Mouse (Mus musculus): ENCODE data around the gene Impg2. TPM values are rescaled to one million over a fixed set of nuclear protein-coding genes. Genes with fewer than 3 reads are reported as not detected.

Gene Impg2
- polyA plus RNA-seq, 1 experiment from 2014 or later: 0.15 TPM

GRCm38 (mm10) chr16:56279752-56280151 is 75.6 kb downstream of the Impg2 start:
- no peaks in the 10 kb centered on the region for H3K4me1 ChIP-seq
- no peaks in the 10 kb centered on the region for H3K9me3 ChIP-seq
- H3K36me3 ChIP-seq (replicated peaks): no peaks in the 10 kb centered on the region
- DNase-seq (ENCODE audit: extremely low spot score, low spot score): no peak
- H3K27me3 ChIP-seq (ENCODE audit: poor library complexity, severe bottlenecking): no peaks in the 10 kb centered on the region
- no peak overlapping the region for H3K27ac ChIP-seq
- no peak overlapping the region for H3K4me3 ChIP-seq

- 87% methylated on average over 4 of the region's 4 CpGs for WGBS
- no peaks in the 10 kb centered on the region for H3K4me1 ChIP-seq
Measured at GRCm38 (mm10) chr16:56281336-56281735, 77.2 kb downstream of the Impg2 start.

DNA sequence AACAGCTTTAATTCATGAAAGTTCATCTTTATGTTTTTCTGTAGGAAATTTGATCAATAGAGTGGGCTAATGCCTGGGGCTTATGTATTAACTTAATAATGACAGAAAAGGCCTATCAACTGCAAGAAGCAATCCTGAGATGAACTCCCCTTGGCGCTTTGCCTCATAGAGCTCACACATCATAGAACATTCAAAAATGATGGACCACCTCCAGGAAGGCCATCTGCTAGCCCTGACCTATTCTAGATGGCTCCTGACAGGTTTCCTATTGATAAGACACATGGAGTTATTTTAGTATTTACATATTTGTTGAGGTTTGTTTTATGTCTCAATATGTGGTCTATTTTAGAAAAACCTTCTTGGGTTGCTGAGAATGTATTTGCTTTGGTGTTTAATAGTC is 79.2 kb downstream of the Impg2 start:
- Histone ChIP-seq H3K9me3 (no peaks in the 10 kb centered on the region), H3K27me3 (ENCODE audit: poor library complexity, severe bottlenecking) (no peaks in the 10 kb centered on the region), H3K36me3 (replicated peaks) (no peaks in the 10 kb centered on the region), H3K27ac (no peak overlapping the region), H3K4me3 (no peak overlapping the region), H3K4me1 (no peaks in the 10 kb centered on the region)
- no peak for DNase-seq (ENCODE audit: extremely low spot score, low spot score)
- 92% methylated on average over 1 of the region's 1 CpGs for WGBS

More at GRCm38 (mm10) chr16:56281336-56281735, 77.2 kb downstream of the Impg2 start:
- Histone ChIP-seq H3K27ac (no peak overlapping the region), H3K27me3 (ENCODE audit: poor library complexity, severe bottlenecking) (no peaks in the 10 kb centered on the region), H3K4me3 (no peak overlapping the region), H3K36me3 (replicated peaks) (no peaks in the 10 kb centered on the region), H3K9me3 (no peaks in the 10 kb centered on the region)
- DNase-seq (ENCODE audit: extremely low spot score, low spot score): no peak

- Histone ChIP-seq H3K9me3 (no peaks in the 10 kb centered on the region), H3K27ac (no peak overlapping the region), H3K27me3 (ENCODE audit: poor library complexity, severe bottlenecking) (no peaks in the 10 kb centered on the region), H3K36me3 (replicated peaks) (no peaks in the 10 kb centered on the region), H3K4me1 (no peaks in the 10 kb centered on the region), H3K4me3 (no peak overlapping the region)
- DNase-seq (ENCODE audit: extremely low spot score, low spot score): no peak
- 85% methylated on average over 1 of the region's 1 CpGs for WGBS
Measured at GRCm38 (mm10) chr16:56283873-56284272, 79.8 kb downstream of the Impg2 start.

- 90% methylated on average over 5 of the region's 5 CpGs for WGBS
- Histone ChIP-seq H3K36me3 (replicated peaks) (no peaks in the 10 kb centered on the region), H3K4me1 (no peaks in the 10 kb centered on the region), H3K9me3 (no peaks in the 10 kb centered on the region), H3K4me3 (no peak overlapping the region), H3K27ac (no peak overlapping the region), H3K27me3 (ENCODE audit: poor library complexity, severe bottlenecking) (no peaks in the 10 kb centered on the region)
- no peak for DNase-seq (ENCODE audit: extremely low spot score, low spot score)
Measured at GRCm38 (mm10) chr16:56286076-56286475, 82.0 kb downstream of the Impg2 start.

- DNase-seq (ENCODE audit: extremely low spot score, low spot score): no peak
- WGBS: 95% methylated on average over 2 of the region's 2 CpGs
- Histone ChIP-seq H3K36me3 (replicated peaks) (no peaks in the 10 kb centered on the region), H3K4me3 (no peak overlapping the region), H3K9me3 (no peaks in the 10 kb centered on the region), H3K27ac (no peak overlapping the region), H3K4me1 (no peaks in the 10 kb centered on the region), H3K27me3 (ENCODE audit: poor library complexity, severe bottlenecking) (no peaks in the 10 kb centered on the region)
Measured at GRCm38 (mm10) chr16:56286977-56287376, 82.9 kb downstream of the Impg2 start.

DNA sequence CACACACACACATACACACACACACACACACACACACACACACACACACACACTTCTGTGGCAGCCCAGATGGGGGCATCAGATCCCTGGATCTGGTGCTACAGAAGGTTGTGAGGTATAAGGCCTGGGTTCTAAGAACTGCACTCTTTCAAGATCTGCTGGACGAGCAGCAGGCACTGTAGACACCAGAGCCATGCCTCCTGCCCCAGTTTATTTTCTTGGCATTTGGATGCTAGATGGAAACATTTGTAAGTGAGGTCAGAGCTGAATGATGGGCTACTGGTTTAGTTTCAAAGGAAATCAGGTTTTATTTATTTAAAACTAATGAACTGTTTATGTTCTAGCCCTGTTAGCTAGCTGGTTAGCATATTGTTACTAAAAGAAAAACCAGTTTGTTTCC is 90.8 kb downstream of the Impg2 start:
- WGBS: 79% methylated on average over 1 of the region's 1 CpGs
- Histone ChIP-seq H3K4me1 (no peaks in the 10 kb centered on the region), H3K27ac (no peak overlapping the region), H3K27me3 (ENCODE audit: poor library complexity, severe bottlenecking) (no peaks in the 10 kb centered on the region), H3K4me3 (no peak overlapping the region), H3K36me3 (replicated peaks) (no peaks in the 10 kb centered on the region), H3K9me3 (no peaks in the 10 kb centered on the region)
- no peak for DNase-seq (ENCODE audit: extremely low spot score, low spot score)

DNA sequence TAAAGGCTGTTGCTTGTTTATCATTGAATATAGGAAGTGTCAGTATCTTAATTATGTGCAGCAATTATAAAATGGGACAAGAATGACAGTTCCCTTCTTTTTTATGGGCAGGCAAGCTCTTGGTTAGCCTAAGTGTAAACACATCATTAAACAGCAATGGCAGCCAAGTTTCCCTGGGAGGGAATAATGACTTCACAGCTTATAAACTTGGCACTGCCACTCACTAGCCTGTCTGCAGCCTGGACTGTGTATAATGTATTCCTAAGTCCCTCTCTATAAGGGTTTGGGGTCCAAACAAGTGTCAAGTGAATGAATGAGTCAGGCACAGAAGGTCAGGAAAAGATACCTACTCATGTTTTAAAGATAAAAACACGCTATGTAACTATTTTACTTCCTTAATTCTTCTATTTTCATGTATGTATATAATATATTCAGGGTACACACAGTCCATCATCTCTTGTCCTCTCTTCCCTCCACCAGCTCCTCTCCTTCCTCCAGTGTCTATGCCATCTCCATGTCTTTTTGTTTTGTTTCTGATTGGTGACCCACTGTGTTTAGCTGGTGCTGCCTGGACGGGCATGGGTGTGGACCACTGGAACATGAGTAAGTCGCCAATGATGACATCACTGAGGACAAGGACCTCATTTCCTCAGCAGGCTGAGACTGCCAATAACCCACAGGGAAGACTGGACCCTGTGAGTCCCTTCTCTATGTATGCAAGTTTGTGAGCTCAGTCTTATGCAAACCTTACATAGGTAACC is 92.0 kb downstream of the Impg2 start:
- H3K4me3 ChIP-seq: no peak overlapping the region
- no peaks in the 10 kb centered on the region for H3K9me3 ChIP-seq
- no peak overlapping the region for H3K27ac ChIP-seq
- H3K27me3 ChIP-seq (ENCODE audit: poor library complexity, severe bottlenecking): no peaks in the 10 kb centered on the region
- H3K4me1 ChIP-seq: no peaks in the 10 kb centered on the region
- 80% methylated on average over 3 of the region's 3 CpGs for WGBS
- DNase-seq (ENCODE audit: extremely low spot score, low spot score): no peak
- H3K36me3 ChIP-seq (replicated peaks): no peaks in the 10 kb centered on the region

DNA sequence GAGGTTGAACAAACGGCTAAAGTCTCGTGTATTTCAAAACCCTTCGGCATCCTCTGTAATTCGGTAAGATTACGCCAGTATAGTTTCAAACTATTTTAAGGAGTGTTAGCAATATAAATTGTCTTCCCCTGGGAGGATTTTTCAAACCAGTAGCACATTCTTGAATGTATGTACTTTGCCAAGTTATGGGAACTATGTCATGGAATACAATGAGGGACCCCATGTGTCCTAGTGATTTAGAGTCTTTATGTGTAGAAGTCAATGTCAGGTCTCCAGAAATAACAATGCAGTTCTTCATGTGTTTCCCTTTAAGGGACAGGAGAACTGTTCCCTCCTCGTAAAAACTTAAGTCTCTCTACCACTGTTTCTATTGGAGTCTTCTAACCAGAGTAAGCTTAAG is 94.1 kb downstream of the Impg2 start:
- H3K27ac ChIP-seq: no peak overlapping the region
- no peak overlapping the region for H3K4me3 ChIP-seq
- H3K4me1 ChIP-seq: no peaks in the 10 kb centered on the region
- DNase-seq (ENCODE audit: extremely low spot score, low spot score): no peak
- 86% methylated on average over 6 of the region's 6 CpGs for WGBS
- no peaks in the 10 kb centered on the region for H3K27me3 ChIP-seq (ENCODE audit: poor library complexity, severe bottlenecking)
- H3K36me3 ChIP-seq (replicated peaks): no peaks in the 10 kb centered on the region
- no peaks in the 10 kb centered on the region for H3K9me3 ChIP-seq

DNA sequence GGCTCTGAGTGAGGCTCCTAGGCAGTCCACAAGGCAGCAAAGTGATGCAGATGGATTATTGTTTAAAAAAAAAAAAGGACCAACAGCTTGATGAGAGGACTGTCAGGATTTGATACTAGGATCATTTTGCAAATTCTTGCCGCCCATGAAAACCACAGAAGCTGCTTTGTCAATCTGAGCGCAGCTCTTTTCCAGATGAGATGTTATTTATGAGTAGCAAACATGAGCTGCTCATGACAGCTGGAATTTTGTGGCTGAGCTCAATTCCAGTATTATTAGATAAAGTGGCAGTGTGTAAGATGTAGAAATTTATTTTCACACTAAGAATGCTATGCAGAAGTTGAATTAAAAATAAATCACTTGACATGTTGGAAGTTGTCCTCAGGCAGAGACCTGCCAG is 94.7 kb downstream of the Impg2 start:
- 97% methylated on average over 2 of the region's 2 CpGs for whole genome bisulfite sequencing
- H3K4me1 ChIP-seq: no peaks in the 10 kb centered on the region
- no peak overlapping the region for H3K27ac ChIP-seq
- DNase-seq (ENCODE audit: extremely low spot score, low spot score): no peak
- no peaks in the 10 kb centered on the region for H3K9me3 ChIP-seq
- H3K4me3 ChIP-seq: no peak overlapping the region
- H3K27me3 ChIP-seq (ENCODE audit: poor library complexity, severe bottlenecking): no peaks in the 10 kb centered on the region
- H3K36me3 ChIP-seq (replicated peaks): no peaks in the 10 kb centered on the region

- H3K4me3 ChIP-seq: no peak overlapping the region
- H3K9me3 ChIP-seq: no peaks in the 10 kb centered on the region
- no peaks in the 10 kb centered on the region for H3K27me3 ChIP-seq (ENCODE audit: poor library complexity, severe bottlenecking)
- 83% methylated on average over 4 of the region's 4 CpGs for WGBS
- peaks cover 4% of the 10 kb centered on the region for H3K4me1 ChIP-seq
- no peak overlapping the region for H3K27ac ChIP-seq
- no peak for DNase-seq (ENCODE audit: extremely low spot score, low spot score)
- no peaks in the 10 kb centered on the region for H3K36me3 ChIP-seq (replicated peaks)
Measured at GRCm38 (mm10) chr16:56302996-56303395, 98.9 kb downstream of the Impg2 start.

DNA sequence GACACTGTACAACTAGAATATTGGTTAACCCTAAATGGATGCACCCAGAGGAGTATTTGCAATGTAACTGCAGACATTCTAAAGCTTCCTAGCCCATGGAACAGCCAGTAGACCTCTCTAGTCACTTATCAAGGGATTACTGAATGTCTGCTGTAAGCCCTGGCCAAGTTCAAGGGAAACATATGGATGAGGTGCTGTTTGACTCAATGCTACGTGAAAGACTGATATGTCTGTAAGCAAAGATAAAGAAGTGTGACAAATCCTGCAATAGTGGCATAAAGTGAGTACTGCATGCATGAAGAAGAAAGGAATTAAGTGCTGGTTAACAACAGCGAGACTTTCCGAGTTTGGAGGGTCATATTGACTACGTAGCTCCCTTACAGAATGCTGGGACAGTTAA is 100.1 kb downstream of the Impg2 start:
- H3K4me3 ChIP-seq: no peak overlapping the region
- no peak overlapping the region for H3K27ac ChIP-seq
- 93% methylated on average over 4 of the region's 4 CpGs for WGBS

GRCm38 (mm10) chr16:56307575-56307974 is 103.5 kb downstream of the Impg2 start:
- H3K36me3 ChIP-seq (replicated peaks): no peaks in the 10 kb centered on the region
- no peaks in the 10 kb centered on the region for H3K27me3 ChIP-seq (ENCODE audit: poor library complexity, severe bottlenecking)
- 51% methylated on average over 4 of the region's 4 CpGs for WGBS
- no peaks in the 10 kb centered on the region for H3K9me3 ChIP-seq
- no peak overlapping the region for H3K27ac ChIP-seq
- DNase-seq (ENCODE audit: extremely low spot score, low spot score): no peak
- no peak overlapping the region for H3K4me3 ChIP-seq
- peaks cover 4% of the 10 kb centered on the region for H3K4me1 ChIP-seq

More for the DNA sequence above, 100.1 kb downstream of the Impg2 start:
- Histone ChIP-seq H3K4me1 (peaks cover 4% of the 10 kb centered on the region), H3K27me3 (ENCODE audit: poor library complexity, severe bottlenecking) (no peaks in the 10 kb centered on the region), H3K36me3 (replicated peaks) (no peaks in the 10 kb centered on the region), H3K9me3 (no peaks in the 10 kb centered on the region)
- no peak for DNase-seq (ENCODE audit: extremely low spot score, low spot score)

DNA sequence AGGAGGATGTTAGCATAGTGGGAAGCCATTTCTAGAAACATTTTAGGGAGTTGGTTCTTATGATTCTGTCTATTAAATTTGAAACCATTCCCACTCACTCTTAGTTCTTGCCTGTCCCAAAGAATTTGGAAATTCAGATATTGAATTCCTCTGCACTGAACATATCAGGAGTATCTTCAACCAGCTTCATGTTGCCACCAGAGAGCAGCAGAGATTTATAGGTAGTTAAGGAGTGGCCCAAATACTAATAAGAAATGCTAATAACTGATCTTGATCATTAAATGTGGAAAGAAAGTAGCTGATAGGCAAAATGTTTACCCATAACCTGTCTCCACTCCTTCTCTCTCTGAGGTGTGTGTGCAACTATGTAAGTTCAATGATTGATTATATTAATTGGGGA is 107.2 kb downstream of the Impg2 start:
- peaks cover 4% of the 10 kb centered on the region for H3K4me1 ChIP-seq
- H3K36me3 ChIP-seq (replicated peaks): no peaks in the 10 kb centered on the region
- DNase-seq (ENCODE audit: extremely low spot score, low spot score): no peak
- no peaks in the 10 kb centered on the region for H3K9me3 ChIP-seq
- H3K4me3 ChIP-seq: no peak overlapping the region
- H3K27me3 ChIP-seq (ENCODE audit: poor library complexity, severe bottlenecking): no peaks in the 10 kb centered on the region
- H3K27ac ChIP-seq: no peak overlapping the region
